Mouse (Mus musculus) layer of hippocampus, postnatal 25 days (tissue): ENCODE results near the gene Prl3d1. TPM values are rescaled to one million over a fixed set of nuclear protein-coding genes. Genes with fewer than 3 reads are reported as not detected.
"Not testable (repeated sequence)": the region's sequence is repeated elsewhere in the genome, so short reads cannot be mapped to it uniquely, and the experiment has no call there.

Experiments used
- DNase-seq, 2 experiments: peaks; one replicate each; pipeline ENCODE4 v3.0.0; 2022; ENCODE audit warnings: mixed read lengths in 2 of 2, low spot score in 1 of 2; ENCODE audit errors: extremely low spot score in 1 of 2
- total RNA-seq, 2 experiments: library from RNA; stranded (reverse); gene quantifications; 2 replicates each; pipeline ENCODE4 v1.2.3; 2021

The Prl3d1 gene
- total RNA-seq, result not detected

GRCm38 (mm10) chr13:27093890-27094289, at the start of gene Prl3d1:
TSS of gene Prl3d1 (plus strand) at chr13:27094190.
- DNase-seq, result not testable (repeated sequence)

DNA sequence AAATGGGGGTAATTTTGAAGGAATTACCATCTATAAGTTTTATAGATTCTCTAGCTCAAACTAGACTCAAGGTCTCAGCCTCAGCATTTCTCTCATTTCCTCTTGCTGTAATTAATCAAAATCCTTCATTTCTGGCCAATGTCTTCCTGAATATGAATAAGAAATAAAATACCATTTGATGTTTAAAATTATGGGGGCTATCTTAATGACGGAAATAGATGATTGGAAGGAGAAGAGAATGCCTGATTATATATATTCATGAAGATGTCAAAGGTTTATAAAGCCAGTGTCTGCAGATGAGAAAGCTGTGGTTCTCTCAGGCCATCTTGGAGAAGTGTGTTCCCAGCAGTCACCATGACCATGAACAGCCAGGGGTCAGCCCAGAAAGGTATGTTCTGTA, 36.7 kb upstream of the Prl3d1 start, which contains the start of gene Prl:
TSS of gene Prl (plus strand) at position 301 of the 400 bp plus-strand sequence.
- DNase-seq, result no peak

GRCm38 (mm10) chr13:27059177-27059576, 34.8 kb upstream of the Prl3d1 start:
- peak; percentile 22 to 33 for DNase-seq

GRCm38 (mm10) chr13:27121398-27121797, 27.4 kb downstream of the Prl3d1 start, which contains the start of gene Prl3d2:
TSS of gene Prl3d2 (plus strand) at chr13:27121698.
- not testable (repeated sequence) for DNase-seq

DNA sequence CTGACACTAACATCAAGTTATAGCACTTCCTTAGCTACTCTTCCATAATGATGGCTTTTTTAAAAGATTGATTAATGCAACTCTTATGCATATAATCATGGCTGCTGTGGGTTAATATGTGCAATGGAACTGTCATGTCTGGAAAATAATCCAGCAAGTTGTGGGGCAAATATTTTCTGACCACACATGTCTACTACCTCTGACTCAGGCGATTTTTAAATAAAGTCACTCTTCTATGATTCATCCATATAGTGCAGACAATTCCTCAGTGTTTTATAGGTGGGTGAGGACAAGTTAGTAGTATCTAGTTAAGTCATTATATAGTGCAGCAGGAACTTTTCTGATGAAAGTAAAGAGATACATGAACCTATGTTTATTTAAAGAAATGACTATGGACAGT, 54.3 kb downstream of the Prl3d1 start:
- DNase-seq, result no peak

Other genes starting within 250 kb of the Prl3d1 start
- gene Prl, start 36.6 kb upstream of the Prl3d1 start, total RNA-seq, result not detected
- gene Prl3d2, start 27.5 kb downstream of the Prl3d1 start, total RNA-seq, result not detected
- not detected for gene Prl3d3, start 62.6 kb downstream of the Prl3d1 start, total RNA-seq
- not detected for gene Prl3c1, start 102.5 kb downstream of the Prl3d1 start, total RNA-seq
- gene Prl3b1, start 147.7 kb downstream of the Prl3d1 start, total RNA-seq, result not detected
- not detected for gene Prl3a1, start 165.2 kb downstream of the Prl3d1 start, total RNA-seq
- gene Prl6a1, start 218.4 kb downstream of the Prl3d1 start, total RNA-seq, result not detected